Mouse (Mus musculus): ENCODE data around the gene Gm4922. TPM values are rescaled to one million over a fixed set of nuclear protein-coding genes. Genes with fewer than 3 reads are reported as not detected.

Gene Gm4922
- not detected for polyA plus RNA-seq (2017; shearing (Covaris generic))

GRCm38 (mm10) chr10:18786693-18787092 lies at the start of gene Gm4922:
TSS of gene Gm4922 (minus strand) at chr10:18786793.

GRCm38 (mm10) chr10:18743286-18744142 lies 43.1 kb downstream of the Gm4922 start, which contains the start of gene Arfgef3:
TSS of gene Arfgef3 (minus strand) at chr10:18743949.

Other genes starting within 250 kb of the Gm4922 start
- 1 to 10 TPM in 1 of 2 experiments, under 1 TPM in 1; 0.14 to 1.0 TPM for gene Hebp2, start 240.7 kb downstream of the Gm4922 start, polyA plus RNA-seq (2017; shearing (Covaris generic))
- gene Arfgef3, start 42.8 kb downstream of the Gm4922 start, polyA plus RNA-seq (2017; shearing (Covaris generic)), result 1 to 10 TPM in 1 of 2 experiments, under 1 TPM in 1; 0.71 to 1.3 TPM
- 1 to 10 TPM in 1 of 2 experiments, under 1 TPM in 1; 0.28 to 3.1 TPM for gene Perp, start 58.2 kb upstream of the Gm4922 start, polyA plus RNA-seq (2017; shearing (Covaris generic))
- 10 to 100 TPM; 64.3 to 80.0 TPM for gene Tnfaip3, start 228.9 kb upstream of the Gm4922 start, polyA plus RNA-seq (2017; shearing (Covaris generic))